ENCODE assay signal across 8 mouse cellular contexts in the genomic region with DNA sequence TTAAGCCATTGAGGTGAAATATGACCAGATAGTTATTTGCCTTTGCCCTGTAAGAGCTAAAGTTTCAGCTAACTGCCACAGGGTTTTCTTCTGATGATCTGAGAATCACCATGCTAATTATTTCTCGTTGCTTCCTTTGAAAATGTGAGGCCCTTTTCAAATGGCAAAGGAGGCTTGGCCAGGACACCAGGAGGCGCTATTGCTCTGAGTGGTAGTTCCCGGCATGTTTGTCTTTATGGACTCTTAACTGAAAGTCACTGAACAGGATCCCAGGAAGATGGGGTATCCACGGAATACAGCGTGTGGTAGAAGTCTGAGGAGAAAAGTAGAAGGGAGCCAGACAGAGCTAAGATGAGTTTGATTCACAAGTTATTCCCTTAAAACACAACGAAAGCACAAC.
DNase-seq lines count a peak whose midpoint lies in the region; ATAC-seq lines count a peak whose summit lies in the region.

No protein-coding gene starts in this region.

- no peak overlapping the region for H3K27ac ChIP-seq in hindbrain, embryonic 10.5 days
- H3K27ac ChIP-seq in hindbrain, embryonic 13.5 days: no peak overlapping the region
- no peak overlapping the region for H3K27ac ChIP-seq in limb, embryonic 11.5 days (replicated peaks; ENCODE audit: low read depth, low read length)

- H3K4me3 ChIP-seq in hindbrain, embryonic 10.5 days: no peak overlapping the region
- no peak overlapping the region for H3K4me3 ChIP-seq in hindbrain, embryonic 13.5 days
- H3K4me3 ChIP-seq in limb, embryonic 11.5 days (ENCODE audit: low read depth, low read length): no peak overlapping the region

- no peak overlapping the region for H3K9ac ChIP-seq in hindbrain, embryonic 13.5 days
- H3K9ac ChIP-seq in limb, embryonic 11.5 days (ENCODE audit: low read length): no peak overlapping the region

- H3K36me3 ChIP-seq in hindbrain, embryonic 10.5 days: peaks cover 6% of the 10 kb centered on the region; the same call in 1 of the 2 replicates
- H3K36me3 ChIP-seq in hindbrain, embryonic 13.5 days: peaks cover 17% of the 10 kb centered on the region; the same call in 1 of the 2 replicates
- H3K36me3 ChIP-seq in limb, embryonic 11.5 days (ENCODE audit: control insufficient read depth, insufficient read depth, low read length): no peaks in the 10 kb centered on the region

- H3K4me2 ChIP-seq in hindbrain, embryonic 13.5 days: no peak overlapping the region
- no peak overlapping the region for H3K4me2 ChIP-seq in limb, embryonic 11.5 days (ENCODE audit: low read depth, severe bottlenecking)

- WGBS in hindbrain, embryonic 10.5 days: 23% methylated on average over 6 of the region's 6 CpGs
- WGBS in hindbrain, embryonic 13.5 days: 24% methylated on average over 6 of the region's 6 CpGs
- 25% methylated on average over 6 of the region's 6 CpGs for WGBS in limb, embryonic 11.5 days

- ATAC-seq in hindbrain, embryonic 13.5 days (ENCODE audit: low FRiP score): no peak
- ATAC-seq in limb, embryonic 11.5 days (ENCODE audit: insufficient number of reproducible peaks, low FRiP score, low TSS enrichment, low read depth): no peak

- H3K9me3 ChIP-seq in hindbrain, embryonic 10.5 days: no peaks in the 10 kb centered on the region
- H3K9me3 ChIP-seq in hindbrain, embryonic 13.5 days: no peaks in the 10 kb centered on the region
- no peaks in the 10 kb centered on the region for H3K9me3 ChIP-seq in limb, embryonic 11.5 days (ENCODE audit: control insufficient read depth, low read length)

- peak; percentile 83 for DNase-seq in hindbrain, embryonic 10.5 days (ENCODE audit: low spot score)
- peak; percentile 73 for DNase-seq in adrenal gland, adult 2 months
- peak; percentile 86 for DNase-seq in embryo, embryonic 11 days
- DNase-seq in hindlimb bud, embryonic 11.5 days (ENCODE audit: extremely low spot score, low read depth, low spot score): peak; percentile 73
- DNase-seq in limb, embryonic 11.5 days (ENCODE audit: low spot score): peak; percentile 90
- DNase-seq in ovary, postnatal 14 days (ENCODE audit: low spot score): peak; percentile 78
- DNase-seq in thymus, postnatal 0 days (ENCODE audit: low spot score): peak; percentile 56

- 0 out of 2 replicates have a peak, but pooled peaks cover 6% of the 10 kb centered on the region for H3K27me3 ChIP-seq in hindbrain, embryonic 10.5 days (ENCODE audit: insufficient read depth, poor library complexity, severe bottlenecking)
- 0 out of 2 replicates have a peak, but pooled peaks cover 3% of the 10 kb centered on the region for H3K27me3 ChIP-seq in hindbrain, embryonic 13.5 days
- no peaks in the 10 kb centered on the region for H3K27me3 ChIP-seq in limb, embryonic 11.5 days (ENCODE audit: control insufficient read depth, insufficient read depth, low read length)

- 0 out of 2 replicates have a peak, but pooled peaks cover 2% of the 10 kb centered on the region for H3K4me1 ChIP-seq in hindbrain, embryonic 10.5 days (replicated peaks)
- 0 out of 2 replicates have a peak, but pooled peaks cover 4% of the 10 kb centered on the region for H3K4me1 ChIP-seq in hindbrain, embryonic 13.5 days (replicated peaks)
- no peaks in the 10 kb centered on the region for H3K4me1 ChIP-seq in limb, embryonic 11.5 days (ENCODE audit: control insufficient read depth, insufficient read depth, low read length)
